Mouse (Mus musculus): ENCODE measurements around the gene Gm3055. TPM values are rescaled to one million over a fixed set of nuclear protein-coding genes. Genes with fewer than 3 reads are reported as not detected.
"Not testable (repeated sequence)": the region's sequence is repeated elsewhere in the genome, so short reads cannot be mapped to it uniquely, and the experiment has no call there.

The Gm3055 gene
- 14.6 and 16.4 TPM in 2 replicates for polyA plus RNA-seq (2015; fragmentation: Nextera tagmentation; extraction: Ambion mirVana)

DNA sequence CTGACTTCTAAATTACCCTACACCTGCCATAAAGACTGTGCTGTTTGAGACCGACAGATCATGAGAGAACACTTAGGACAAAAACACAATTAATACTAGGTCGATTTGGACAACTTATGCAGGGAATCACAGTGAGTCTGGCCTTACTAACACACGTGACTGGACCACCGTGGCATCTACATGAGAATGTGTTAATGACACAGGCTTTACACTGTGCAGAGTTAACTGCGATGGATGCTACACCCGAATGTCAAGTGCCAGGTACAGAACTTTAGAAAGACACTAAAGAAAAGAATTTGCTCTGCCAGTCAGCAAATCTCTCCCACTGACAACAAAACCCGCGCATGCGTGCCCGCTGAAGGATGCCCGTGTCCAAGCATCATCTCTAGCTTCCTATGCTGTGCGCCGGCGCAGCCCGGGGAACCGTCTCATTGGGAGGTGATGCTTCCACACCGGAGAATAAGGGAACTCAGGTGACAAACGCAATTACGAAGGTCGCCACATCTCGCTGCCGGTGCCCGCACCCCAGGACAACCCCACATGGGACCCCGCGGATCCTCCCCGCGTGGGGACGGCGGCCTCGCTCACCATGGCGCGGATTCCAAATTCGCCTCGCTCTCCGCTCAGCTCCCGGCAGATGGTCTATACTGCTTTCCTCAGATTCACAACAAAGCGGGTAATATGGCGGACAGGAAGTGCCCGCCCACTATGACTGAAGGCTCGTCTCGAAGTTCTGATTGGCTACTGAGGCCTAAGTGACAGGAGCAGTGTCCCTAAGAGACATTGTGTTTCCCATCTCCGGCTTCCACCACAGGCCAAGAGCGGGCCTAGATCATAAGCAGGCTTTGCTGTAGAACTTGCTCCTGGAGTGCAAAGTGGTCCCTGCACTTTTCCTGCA lies at the start of gene Gm3055:
TSS of gene Gm3055 (minus strand) at position 656 of the 898 bp plus-strand sequence.
- H3K4me1 ChIP-seq (replicated peaks); H3K36me3 ChIP-seq; H3K9ac ChIP-seq; H3K27ac ChIP-seq (replicated peaks); H3K4me2 ChIP-seq; H3K4me3 ChIP-seq; H3K27me3 ChIP-seq; H3K9me3 ChIP-seq: not testable (repeated sequence)
- ATAC-seq (ENCODE audit: low FRiP score, low read depth), result peak; percentile 98
- no CpG with 5 or more reads among the region's 43 CpGs for WGBS

DNA sequence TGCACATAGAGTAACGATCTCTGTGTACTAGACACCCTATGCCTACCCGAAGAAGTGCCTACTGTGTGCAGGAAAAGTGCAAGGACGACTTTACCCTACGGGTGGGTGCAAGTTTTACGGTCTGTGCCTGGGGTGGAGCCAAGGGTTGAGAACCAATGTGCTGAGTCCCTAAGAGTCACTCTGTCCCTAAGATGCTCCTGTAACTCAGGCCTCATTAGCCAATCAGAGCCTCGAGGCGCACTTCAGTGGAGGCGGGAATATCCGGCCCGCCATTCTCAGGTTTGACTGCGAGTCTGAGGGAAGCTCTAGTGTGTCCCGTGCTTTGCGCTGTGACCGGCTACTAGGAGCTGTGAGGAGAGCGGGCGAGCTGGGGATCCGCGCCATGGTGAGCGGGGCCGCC lies 40.9 kb upstream of the Gm3055 start, which contains the start of gene Gm4767:
TSS of gene Gm4767 (plus strand) at position 288 of the 400 bp plus-strand sequence.
- peak within 1 kb of the TSS; percentile 15; the same call in 1 of the 2 replicates for H3K4me3 ChIP-seq
- not testable (repeated sequence) for ATAC-seq (ENCODE audit: low FRiP score, low read depth); H3K9ac ChIP-seq; H3K27me3 ChIP-seq; H3K27ac ChIP-seq (replicated peaks); H3K36me3 ChIP-seq; H3K4me2 ChIP-seq; H3K4me1 ChIP-seq (replicated peaks); H3K9me3 ChIP-seq
- WGBS, result 23% methylated on average over 18 of the region's 20 CpGs

DNA sequence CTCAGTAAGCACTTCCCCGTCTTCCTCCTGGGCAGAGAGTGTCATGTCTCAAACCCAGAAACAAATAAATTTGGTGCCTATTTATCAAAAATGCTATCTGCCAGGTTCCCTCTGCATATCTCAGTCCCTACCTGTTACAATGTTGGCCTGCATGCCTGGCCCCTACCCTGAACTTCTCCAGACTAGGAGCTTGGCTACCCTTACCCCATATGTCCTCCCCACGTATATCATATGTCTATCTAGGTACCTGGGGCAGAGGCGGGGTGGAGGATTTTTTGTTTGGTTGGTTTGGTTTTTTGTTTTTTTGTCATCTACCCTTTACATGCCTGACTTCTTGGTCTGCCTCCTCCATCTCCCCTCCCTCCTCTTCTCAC lies 430 bp upstream of the Gm3055 start:
- H3K4me3 ChIP-seq; H3K9me3 ChIP-seq; H3K27me3 ChIP-seq; H3K9ac ChIP-seq; H3K4me2 ChIP-seq; H3K36me3 ChIP-seq; H3K27ac ChIP-seq (replicated peaks); H3K4me1 ChIP-seq (replicated peaks): not testable (repeated sequence)
- WGBS, result no CpG with 5 or more reads among the region's 3 CpGs
- ATAC-seq (ENCODE audit: low FRiP score, low read depth), result peak; percentile 65

DNA sequence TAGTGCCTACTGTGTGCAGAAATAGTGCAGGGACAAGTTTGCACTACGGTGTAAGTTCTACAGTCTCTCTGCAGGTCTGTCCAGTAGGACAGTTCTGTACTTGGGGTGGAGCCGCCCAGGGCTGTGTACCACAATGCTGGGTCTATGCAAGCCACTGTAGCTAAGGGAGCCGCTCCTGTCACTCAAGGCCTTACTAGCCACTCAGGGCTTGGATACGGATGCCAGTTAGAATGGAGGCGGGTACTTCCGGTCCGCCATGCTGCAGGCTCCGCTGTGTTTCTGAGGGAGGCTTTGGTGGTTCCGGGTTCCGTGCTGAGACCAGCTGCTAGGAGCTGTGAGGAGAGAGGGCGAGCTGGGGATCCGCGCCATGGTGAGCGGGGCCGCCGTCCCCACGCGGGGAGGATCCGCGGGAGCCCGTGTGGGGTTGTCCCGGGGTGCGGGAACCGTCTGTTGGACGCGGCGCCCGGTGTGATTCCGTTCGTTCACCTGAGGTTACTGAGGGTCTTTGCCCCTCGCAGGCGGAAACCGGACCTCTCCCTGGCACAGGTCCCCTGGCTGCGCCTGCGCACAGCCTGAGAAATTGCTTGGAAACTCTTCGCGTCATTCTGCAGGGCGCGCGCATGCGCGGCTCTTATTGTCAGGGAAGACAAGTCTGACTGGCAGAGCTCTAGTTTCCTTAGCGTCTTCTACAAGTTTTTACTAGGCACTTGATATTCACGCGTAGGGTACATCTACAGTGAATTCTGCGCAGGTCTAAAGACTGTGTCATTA lies 66.2 kb downstream of the Gm3055 start, which contains the start of gene Zfp433:
TSS of gene Zfp433 (plus strand) at position 295 of the 771 bp plus-strand sequence.
- H3K4me3 ChIP-seq, result not testable (repeated sequence)
- peak; percentile 100 for ATAC-seq (ENCODE audit: low FRiP score, low read depth)
- no CpG with 5 or more reads among the region's 46 CpGs for WGBS

More for the DNA sequence above, 66.2 kb downstream of the Gm3055 start, which contains the start of gene Zfp433:
- not testable (repeated sequence) for H3K27ac ChIP-seq (replicated peaks); H3K4me1 ChIP-seq (replicated peaks); H3K4me2 ChIP-seq; H3K27me3 ChIP-seq; H3K9me3 ChIP-seq; H3K9ac ChIP-seq; H3K36me3 ChIP-seq

Other genes with a start within 250 kb of the Gm3055 start
- 1.1 and 1.2 TPM in 2 replicates for gene Gna15, start 246.9 kb downstream of the Gm3055 start, polyA plus RNA-seq (2015; fragmentation: Nextera tagmentation; extraction: Ambion mirVana)
- gene Gna11, start 226.0 kb downstream of the Gm3055 start, polyA plus RNA-seq (2015; fragmentation: Nextera tagmentation; extraction: Ambion mirVana), result 94.3 and 109 TPM in 2 replicates
- gene Aes, start 211.7 kb downstream of the Gm3055 start, polyA plus RNA-seq (2015; fragmentation: Nextera tagmentation; extraction: Ambion mirVana), result 820 and 884 TPM in 2 replicates
- gene Tle2, start 196.6 kb downstream of the Gm3055 start, polyA plus RNA-seq (2015; fragmentation: Nextera tagmentation; extraction: Ambion mirVana), result 46.6 and 46.9 TPM in 2 replicates
- 8.7 and 9.8 TPM in 2 replicates for gene Tle6, start 170.1 kb downstream of the Gm3055 start, polyA plus RNA-seq (2015; fragmentation: Nextera tagmentation; extraction: Ambion mirVana)
- 1.7 and 2.1 TPM in 2 replicates for gene BC025920, start 164.9 kb downstream of the Gm3055 start, polyA plus RNA-seq (2015; fragmentation: Nextera tagmentation; extraction: Ambion mirVana)
- gene Sirt6, start 143.4 kb downstream of the Gm3055 start, polyA plus RNA-seq (2015; fragmentation: Nextera tagmentation; extraction: Ambion mirVana), result 49.0 and 49.1 TPM in 2 replicates
- gene Ankrd24, start 142.6 kb downstream of the Gm3055 start, polyA plus RNA-seq (2015; fragmentation: Nextera tagmentation; extraction: Ambion mirVana), result 19.4 and 23.6 TPM in 2 replicates
- 5.4 and 6.5 TPM in 2 replicates for gene Gm10778, start 122.1 kb downstream of the Gm3055 start, polyA plus RNA-seq (2015; fragmentation: Nextera tagmentation; extraction: Ambion mirVana)
- 13.9 and 16.2 TPM in 2 replicates for gene Zfp433, start 66.3 kb downstream of the Gm3055 start, polyA plus RNA-seq (2015; fragmentation: Nextera tagmentation; extraction: Ambion mirVana)
- 3.1 and 3.2 TPM in 2 replicates for gene Gm4767, start 41.0 kb upstream of the Gm3055 start, polyA plus RNA-seq (2015; fragmentation: Nextera tagmentation; extraction: Ambion mirVana)
- 8.2 and 10.3 TPM in 2 replicates for gene Gm32687, start 92.8 kb upstream of the Gm3055 start, polyA plus RNA-seq (2015; fragmentation: Nextera tagmentation; extraction: Ambion mirVana)
- gene Zfp781, start 159.3 kb upstream of the Gm3055 start, polyA plus RNA-seq (2015; fragmentation: Nextera tagmentation; extraction: Ambion mirVana), result 6.1 and 6.9 TPM in 2 replicates

All from hindbrain, embryonic 15.5 days (tissue).